8 mouse cellular contexts compared by ENCODE assay signal in genomic region chr4:135946278-135946658, GRCm38 (mm10). TPM values are rescaled to one million over a fixed set of nuclear protein-coding genes. Genes with fewer than 3 reads are reported as not detected.
DNase-seq lines count a peak whose midpoint lies in the region; ATAC-seq lines count a peak whose summit lies in the region.

Gene Hmgcl, plus strand, starts transcription at chr4:135946448.

- intact Hi-C loops in gastrocnemius, postnatal 14 days (cut with DNase I; ENCODE audit: low total_unique reads) = no loop called here
- intact Hi-C loops in left cerebral cortex, postnatal 10 days (cut with DNase I) = loop anchor here (5.0 kb wide), 1 partner anchor 54 kb away; no protein-coding TSS in a partner anchor

- peak; percentile 90 for DNase-seq in adipocyte (ENCODE audit: low spot score)
- DNase-seq in embryo, embryonic 10 days (ENCODE audit: low spot score) = peak; percentile 99
- DNase-seq in gastrocnemius, postnatal 14 days = peak; percentile 97
- DNase-seq in left cerebral cortex, postnatal 10 days (ENCODE audit: extremely low spot score in 1 of 2, low spot score in 2 of 2) = peak; percentile 95 to 97
- peak; percentile 93 for DNase-seq in right cerebral cortex, postnatal 25 days
- peak; percentile 90 to 97 for DNase-seq in urinary bladder, postnatal 4 days (ENCODE audit: low spot score in 2 of 2)

- ATAC-seq in inflammation-experienced regulatory T-cells, adult 6 months = peak; percentile 98
- peak; percentile 99 for ATAC-seq in megakaryocyte-erythroid progenitor cell, adult 5-6 weeks (replicated peaks; ENCODE audit: low FRiP score, low TSS enrichment, poor library complexity, severe bottlenecking)

RNA-seq across cellular contexts. Expression of gene Hmgcl, which starts in this region (rescaled TPM):
- total RNA-seq in gastrocnemius, postnatal 14 days (2021) = 10 to 100 TPM; 47.2 to 56.6 TPM
- 10 to 100 TPM; 70.5 to 83.4 (median 77.2) TPM for polyA plus RNA-seq in inflammation-experienced regulatory T-cells, adult 6 months (2017; shearing (Covaris generic))
- total RNA-seq in left cerebral cortex, postnatal 10 days (2021) = 10 to 100 TPM; 30.5 to 31.9 TPM
- total RNA-seq in megakaryocyte-erythroid progenitor cell, adult 5-6 weeks (2014; fragmentation: Nextera tagmentation) = 69.7 and 72.9 TPM in 2 replicates
- 42.6 and 65.4 TPM in 2 replicates for total RNA-seq in megakaryocyte-erythroid progenitor cell, adult 5-6 weeks (2017)

Comparison
In these comparisons a context has a peak if more than half of its experiments do, and no peak if none do; other contexts are left out.
1. Peak in every context shown above with its lines: DNase-seq and ATAC-seq.